Mouse (Mus musculus) skeletal muscle tissue, adult 2 months (tissue): ENCODE results near the gene Slfn9.
"Not testable (repeated sequence)": the region's sequence is repeated elsewhere in the genome, so short reads cannot be mapped to it uniquely, and the experiment has no call there.

ENCODE experiments used
- DNase-seq: peaks from one replicate; pipeline ENCODE4 v3.0.0-alpha.2; 2012; ENCODE audit warnings: low read depth, low spot score

Gene Slfn9

GRCm38 (mm10) chr11:82991469-82992166 is at the start of gene Slfn9:
Slfn9 (minus strand) TSS chr11:82991830.
- DNase-seq: peak; percentile 38

GRCm38 (mm10) chr11:83041000-83041399 is 49.4 kb upstream of the Slfn9 start:
- DNase-seq: no peak

GRCm38 (mm10) chr11:83040325-83040724 is 48.7 kb upstream of the Slfn9 start:
- DNase-seq: no peak

GRCm38 (mm10) chr11:83039796-83040195 is 48.2 kb upstream of the Slfn9 start:
- DNase-seq: no peak

- no peak for DNase-seq
These were observed 47.5 kb upstream of the Slfn9 start for GRCm38 (mm10) chr11:83039156-83039555.

GRCm38 (mm10) chr11:83038686-83039085 is 47.1 kb upstream of the Slfn9 start:
- DNase-seq: not testable (repeated sequence)

- peak; percentile 57 for DNase-seq
These were observed 29.0 kb upstream of the Slfn9 start, which contains the start of gene Slfn8 for GRCm38 (mm10) chr11:83020621-83021020. Slfn8 (minus strand) TSS chr11:83020810.

- DNase-seq: not testable (repeated sequence)
These were observed 28.2 kb upstream of the Slfn9 start for GRCm38 (mm10) chr11:83019561-83020519.

- no peak for DNase-seq
These were observed 24.5 kb upstream of the Slfn9 start for GRCm38 (mm10) chr11:83016093-83016492.

GRCm38 (mm10) chr11:83013356-83013755 is 21.7 kb upstream of the Slfn9 start:
- no peak for DNase-seq

GRCm38 (mm10) chr11:82990612-82991385 is 831 bp downstream of the Slfn9 start:
- DNase-seq: peak; percentile 10

- no peak for DNase-seq
These were observed 2.3 kb downstream of the Slfn9 start for GRCm38 (mm10) chr11:82989357-82989756.

- DNase-seq: no peak
These were observed 4.0 kb downstream of the Slfn9 start for GRCm38 (mm10) chr11:82987621-82988020.

GRCm38 (mm10) chr11:82983193-82983592 is 8.4 kb downstream of the Slfn9 start:
- DNase-seq: peak; percentile 33

- not testable (repeated sequence) for DNase-seq
These were observed 9.2 kb downstream of the Slfn9 start for GRCm38 (mm10) chr11:82982409-82982808.

- DNase-seq: no peak
These were observed 17.7 kb downstream of the Slfn9 start for GRCm38 (mm10) chr11:82973916-82974315.

GRCm38 (mm10) chr11:82971590-82971974 is 20.0 kb downstream of the Slfn9 start:
- DNase-seq: no peak

GRCm38 (mm10) chr11:82970712-82971589 is 20.7 kb downstream of the Slfn9 start:
- DNase-seq: no peak

- DNase-seq: no peak
These were observed 29.4 kb downstream of the Slfn9 start for GRCm38 (mm10) chr11:82962215-82962614.

- DNase-seq: no peak
These were observed 29.9 kb downstream of the Slfn9 start for GRCm38 (mm10) chr11:82961743-82962142.

- no peak for DNase-seq
These were observed 32.0 kb downstream of the Slfn9 start for GRCm38 (mm10) chr11:82959613-82960012.
